Mouse (Mus musculus) forebrain, embryonic 13.5 days (tissue): Measurements from ENCODE around the gene Carmil1. TPM values are rescaled to one million over a fixed set of nuclear protein-coding genes. Genes with fewer than 3 reads are reported as not detected.

Experiments
- ATAC-seq: fragments of 200-750 bp; cut with Nextera tagmentation; 2 replicates; pipeline ENCODE4 v1.8.0; 2017
- H3K27ac ChIP-seq: fragments of 300-500 bp; sonication (generic); 2 replicates; pipeline ENCODE4 v1.5.1; 2015; ENCODE audit warnings: inconsistent platforms, mild to moderate bottlenecking, moderate library complexity
- H3K27me3 ChIP-seq: fragments of 300-500 bp; sonication (generic); 2 replicates; pipeline ENCODE4 v1.6.1; 2015; ENCODE audit warnings: mild to moderate bottlenecking, inconsistent platforms
- H3K36me3 ChIP-seq: fragments of 300-500 bp; sonication (generic); 2 replicates; pipeline ENCODE4 v1.6.1; 2015; ENCODE audit warnings: mild to moderate bottlenecking, inconsistent platforms; ENCODE audit not compliant: poor library complexity, severe bottlenecking
- H3K4me1 ChIP-seq: fragments of 300-500 bp; sonication (generic); 2 replicates; pipeline ENCODE4 v1.6.1; 2015; ENCODE audit warnings: inconsistent platforms
- H3K4me2 ChIP-seq: fragments of 300-500 bp; sonication (generic); 2 replicates; pipeline ENCODE4 v1.6.1; 2015; ENCODE audit warnings: inconsistent platforms, mild to moderate bottlenecking, moderate library complexity
- H3K4me3 ChIP-seq: fragments of 300-500 bp; sonication (generic); 2 replicates; pipeline ENCODE4 v1.5.1; 2015; ENCODE audit warnings: mild to moderate bottlenecking, inconsistent platforms
- H3K9ac ChIP-seq: fragments of 300-500 bp; sonication (generic); 2 replicates; pipeline ENCODE4 v1.6.1; 2015; ENCODE audit warnings: mild to moderate bottlenecking, inconsistent platforms
- H3K9me3 ChIP-seq: fragments of 300-500 bp; sonication (generic); replicated peaks from 2 replicates; pipeline ENCODE4 v1.6.1; 2016; ENCODE audit warnings: inconsistent platforms
- WGBS: fragments of 180-500 bp; shearing (Covaris S2); methylation state at CpG from one replicate; pipeline ENCODE4 v1.1.7; 2015; 5-methylcytosine and 5-hydroxymethylcytosine counted together
- polyA plus RNA-seq: library from polyadenylated mRNA; unstranded; fragments of >200 nt; fragmentation: Nextera tagmentation; extraction: Ambion mirVana; gene quantifications from 2 replicates; pipeline ENCODE4 v1.2.1, GENCODE M21; 2015

The Carmil1 gene
- polyA plus RNA-seq, 1 experiment from 2014 or later = 20.6 TPM

DNA sequence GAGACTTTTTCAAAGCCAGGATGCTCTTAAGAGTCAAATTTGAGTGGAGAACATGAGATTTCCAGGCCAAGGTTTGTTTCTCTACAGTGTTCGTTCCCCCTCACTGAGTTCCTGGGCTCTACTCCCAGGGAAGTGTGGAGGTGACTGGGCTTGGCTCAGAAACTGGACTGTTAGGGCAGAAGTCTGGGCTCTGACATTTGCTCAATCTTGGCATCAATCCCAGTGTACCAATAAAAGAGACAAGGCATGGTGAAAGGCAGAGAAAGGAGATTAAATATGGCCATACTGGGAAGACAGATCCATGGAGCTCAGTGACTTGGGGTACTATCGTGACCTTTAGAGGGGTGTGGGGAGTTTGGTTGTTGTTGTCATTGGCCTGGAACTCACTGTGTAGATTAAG is 6.8 kb upstream of the Carmil1 start:
- H3K36me3 ChIP-seq = no peaks in the 10 kb centered on the region
- no peak overlapping the region for H3K27ac ChIP-seq
- H3K9me3 ChIP-seq = no peaks in the 10 kb centered on the region; the same call in 1 of the 2 replicates
- 92% methylated on average over 2 of the region's 2 CpGs for WGBS
- no peak overlapping the region for H3K4me2 ChIP-seq
- H3K27me3 ChIP-seq = no peaks in the 10 kb centered on the region
- no peak overlapping the region for H3K9ac ChIP-seq
- H3K4me1 ChIP-seq = no peaks in the 10 kb centered on the region
- ATAC-seq = no peak
- no peak overlapping the region for H3K4me3 ChIP-seq

DNA sequence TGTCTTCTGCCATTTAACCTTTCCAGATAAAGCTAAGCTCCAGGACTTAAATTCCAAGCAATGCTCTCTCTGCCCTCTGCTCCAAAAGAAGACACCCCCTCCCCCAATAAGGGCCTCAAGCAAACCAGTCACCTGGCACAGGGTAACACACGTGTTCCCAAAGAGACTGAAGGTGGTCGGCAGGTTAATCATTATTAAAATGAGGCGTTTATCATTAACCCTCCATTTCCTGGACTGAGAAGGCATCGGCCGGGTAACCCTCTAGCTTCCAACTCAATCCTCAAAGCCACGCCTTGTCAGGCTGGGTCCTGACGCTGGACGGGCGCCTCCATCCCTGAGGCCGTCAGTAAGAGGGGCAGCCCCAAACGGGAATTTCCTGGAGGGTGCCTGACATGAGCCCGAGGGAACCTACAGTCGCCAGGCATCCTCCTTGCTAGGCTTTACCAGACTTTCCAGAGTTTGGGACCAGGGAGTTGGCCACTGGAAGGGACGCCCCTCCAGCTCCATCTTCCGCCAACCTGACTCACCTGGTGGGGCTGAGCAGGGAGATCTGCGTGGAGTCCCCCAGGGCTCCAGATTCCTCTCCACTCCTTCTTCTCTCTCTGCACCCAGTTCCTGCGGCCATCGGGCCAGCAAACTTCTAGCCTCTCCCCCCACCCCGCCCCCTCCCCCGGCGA is 695 bp downstream of the Carmil1 start:
- no peak overlapping the region for H3K27ac ChIP-seq
- peak overlapping the region; percentile 72 for H3K4me3 ChIP-seq
- WGBS = under 1% methylated on average over 21 of the region's 21 CpGs
- peaks cover 23% of the 10 kb centered on the region for H3K4me1 ChIP-seq
- ATAC-seq = no peak
- no peaks in the 10 kb centered on the region for H3K27me3 ChIP-seq
- H3K9me3 ChIP-seq = no peaks in the 10 kb centered on the region
- peak overlapping the region; percentile 92 for H3K4me2 ChIP-seq
- H3K9ac ChIP-seq = peak overlapping the region; percentile 84
- no peaks in the 10 kb centered on the region for H3K36me3 ChIP-seq

DNA sequence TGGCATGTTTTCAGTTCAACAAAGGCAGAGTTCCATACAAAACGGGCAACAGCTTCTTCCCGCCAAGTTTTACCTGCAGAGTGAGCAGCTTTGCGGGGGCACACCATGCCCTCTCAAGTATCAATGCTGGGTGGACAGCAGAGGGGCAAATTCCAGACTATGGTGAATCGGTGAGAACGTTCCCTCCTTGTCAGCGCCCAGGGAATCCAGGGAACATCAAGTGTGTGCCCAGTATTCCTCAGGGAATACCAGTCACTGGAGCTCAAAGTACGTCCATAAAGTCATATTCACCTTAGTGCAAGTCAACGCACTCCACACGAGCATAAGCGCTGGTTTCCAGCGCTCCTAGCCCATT is 1.2 kb downstream of the Carmil1 start:
- WGBS = 52% methylated on average over 11 of the region's 11 CpGs
- ATAC-seq = no peak
- H3K9ac ChIP-seq = no peak overlapping the region

DNA sequence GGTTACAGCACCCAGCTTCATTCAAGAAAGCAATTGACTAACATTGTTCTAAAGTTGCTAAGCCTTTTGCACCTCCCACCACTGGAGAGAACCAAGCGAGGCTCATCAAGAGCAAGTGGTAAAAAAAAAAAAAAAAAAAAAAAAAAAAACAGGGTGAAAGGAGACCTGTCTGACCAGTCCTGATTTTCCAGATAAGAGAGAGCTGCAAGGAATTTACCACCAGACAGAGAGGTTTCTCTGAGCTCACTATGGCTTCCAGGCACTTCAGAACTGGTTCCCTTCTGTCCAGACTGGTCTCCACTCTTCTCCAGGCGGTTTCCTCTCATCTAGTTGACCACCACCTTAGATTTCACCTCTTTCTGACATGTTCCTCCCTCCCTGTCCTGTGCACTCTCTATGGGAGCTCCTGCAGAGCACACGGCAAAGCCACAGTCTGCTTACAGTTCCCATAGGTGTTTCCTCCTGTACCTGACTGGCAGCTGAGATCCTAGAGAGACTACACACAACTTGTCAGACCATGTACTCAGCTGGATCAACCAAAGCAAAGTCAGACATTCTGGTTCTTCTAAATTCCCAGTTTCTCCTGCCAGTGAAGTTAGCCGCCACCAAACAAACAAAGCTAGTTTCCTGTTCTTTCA is 7.7 kb downstream of the Carmil1 start:
- 76% methylated on average over 4 of the region's 4 CpGs for WGBS
- Histone ChIP-seq H3K9me3 (no peaks in the 10 kb centered on the region), H3K36me3 (0 out of 2 replicates have a peak, but pooled peaks cover 8% of the 10 kb centered on the region), H3K4me1 (peaks cover 10% of the 10 kb centered on the region), H3K27me3 (no peaks in the 10 kb centered on the region), H3K4me3 (no peak overlapping the region), H3K27ac (no peak overlapping the region), H3K9ac (no peak overlapping the region), H3K4me2 (no peak overlapping the region)
- no peak for ATAC-seq

More for the DNA sequence above, 1.2 kb downstream of the Carmil1 start:
- Histone ChIP-seq H3K9me3 (no peaks in the 10 kb centered on the region), H3K4me1 (peaks cover 23% of the 10 kb centered on the region), H3K27me3 (no peaks in the 10 kb centered on the region), H3K27ac (no peak overlapping the region), H3K4me2 (peak overlapping the region; percentile 92), H3K4me3 (peak overlapping the region; percentile 72), H3K36me3 (no peaks in the 10 kb centered on the region)

DNA sequence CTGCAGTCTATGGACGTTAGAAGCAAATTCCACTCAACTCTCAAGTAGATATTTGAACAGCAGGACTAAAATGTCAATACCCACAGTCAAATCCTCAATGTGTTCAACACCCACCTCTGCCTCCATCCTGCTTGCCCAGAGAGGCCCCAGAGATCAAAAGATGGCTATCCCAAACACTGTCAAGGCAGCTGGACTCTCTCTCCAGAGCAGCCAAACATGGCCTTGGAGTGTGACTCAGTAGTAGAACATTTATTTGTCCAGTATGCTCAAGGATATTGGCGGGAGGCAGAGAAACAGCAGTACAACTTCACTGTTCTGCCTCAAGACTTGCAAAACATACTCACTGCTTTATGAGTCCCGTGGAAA is 11.5 kb downstream of the Carmil1 start:
- Histone ChIP-seq H3K27ac (no peak overlapping the region), H3K4me2 (no peak overlapping the region), H3K9me3 (no peaks in the 10 kb centered on the region), H3K4me1 (peaks cover 10% of the 10 kb centered on the region), H3K9ac (no peak overlapping the region), H3K27me3 (no peaks in the 10 kb centered on the region), H3K4me3 (no peak overlapping the region), H3K36me3 (0 out of 2 replicates have a peak, but pooled peaks cover 8% of the 10 kb centered on the region)
- no peak for ATAC-seq
- WGBS = 75% methylated on average over 3 of the region's 3 CpGs

DNA sequence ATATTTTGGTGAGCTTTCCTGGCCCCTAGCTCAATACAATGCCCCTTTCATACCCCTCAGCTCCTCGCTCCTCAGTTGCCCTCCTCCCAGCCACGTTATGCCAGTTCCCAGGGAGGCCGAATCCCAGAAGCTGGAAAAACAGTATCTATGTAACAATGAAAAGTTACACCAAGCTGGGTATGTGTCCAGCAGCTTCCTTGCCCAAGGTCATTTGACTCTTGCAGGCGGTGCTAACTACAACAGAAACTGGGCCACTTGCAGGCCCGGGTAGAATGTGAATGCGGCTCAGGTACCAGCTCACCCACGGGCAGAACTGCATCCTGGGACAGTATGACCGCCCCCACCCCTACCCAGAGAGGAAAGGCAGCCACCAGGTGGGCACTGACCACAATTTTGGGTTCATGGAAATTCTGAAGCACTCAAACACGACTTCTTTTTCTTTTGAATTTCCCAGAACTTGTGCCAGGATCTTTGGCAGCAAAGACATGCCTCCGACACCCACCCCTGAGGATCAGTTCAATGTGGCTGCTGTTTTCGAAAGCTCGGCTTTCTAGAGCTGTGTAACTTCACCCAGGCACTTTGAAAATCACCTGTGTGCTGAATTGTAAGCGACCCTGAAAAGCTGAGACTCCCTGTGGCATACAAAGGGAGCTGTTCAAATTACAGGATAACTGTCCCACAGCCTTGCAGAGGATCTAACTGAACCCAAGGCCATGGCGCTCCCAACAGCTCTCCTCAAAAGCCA is 12.1 kb downstream of the Carmil1 start:
- Histone ChIP-seq H3K9me3 (no peaks in the 10 kb centered on the region), H3K36me3 (0 out of 2 replicates have a peak, but pooled peaks cover 8% of the 10 kb centered on the region)
- 61% methylated on average over 14 of the region's 14 CpGs for WGBS

DNA sequence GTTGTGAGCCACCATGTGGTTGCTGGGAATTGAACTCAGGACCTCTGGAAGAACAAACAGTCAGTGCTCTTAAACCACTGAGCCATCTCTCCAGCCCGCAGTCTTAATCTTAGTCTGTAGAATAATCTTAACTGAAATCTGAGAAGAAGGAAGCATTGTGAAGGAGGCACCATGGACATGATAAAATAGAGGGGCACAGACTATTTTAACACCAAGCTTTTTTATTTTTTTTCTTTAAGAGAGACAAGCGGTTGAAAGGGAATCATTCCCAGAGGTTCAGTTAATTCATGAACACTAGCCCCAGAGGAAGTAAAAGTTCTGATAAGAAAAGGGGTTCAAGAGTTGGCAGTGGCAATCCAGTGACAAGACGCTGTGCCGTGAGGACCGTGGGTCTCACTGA is 15.8 kb downstream of the Carmil1 start:
- H3K4me2 ChIP-seq = no peak overlapping the region
- WGBS = 92% methylated on average over 5 of the region's 5 CpGs
- H3K36me3 ChIP-seq = no peaks in the 10 kb centered on the region
- no peak for ATAC-seq
- H3K27ac ChIP-seq = no peak overlapping the region
- no peak overlapping the region for H3K4me3 ChIP-seq
- H3K27me3 ChIP-seq = no peaks in the 10 kb centered on the region
- H3K9ac ChIP-seq = no peak overlapping the region
- H3K4me1 ChIP-seq = peaks cover 10% of the 10 kb centered on the region
- no peaks in the 10 kb centered on the region for H3K9me3 ChIP-seq

More for the DNA sequence above, 12.1 kb downstream of the Carmil1 start:
- H3K4me3 ChIP-seq = no peak overlapping the region
- H3K27me3 ChIP-seq = no peaks in the 10 kb centered on the region
- no peak overlapping the region for H3K27ac ChIP-seq
- ATAC-seq = no peak
- H3K4me1 ChIP-seq = peaks cover 10% of the 10 kb centered on the region
- no peak overlapping the region for H3K4me2 ChIP-seq
- H3K9ac ChIP-seq = no peak overlapping the region

DNA sequence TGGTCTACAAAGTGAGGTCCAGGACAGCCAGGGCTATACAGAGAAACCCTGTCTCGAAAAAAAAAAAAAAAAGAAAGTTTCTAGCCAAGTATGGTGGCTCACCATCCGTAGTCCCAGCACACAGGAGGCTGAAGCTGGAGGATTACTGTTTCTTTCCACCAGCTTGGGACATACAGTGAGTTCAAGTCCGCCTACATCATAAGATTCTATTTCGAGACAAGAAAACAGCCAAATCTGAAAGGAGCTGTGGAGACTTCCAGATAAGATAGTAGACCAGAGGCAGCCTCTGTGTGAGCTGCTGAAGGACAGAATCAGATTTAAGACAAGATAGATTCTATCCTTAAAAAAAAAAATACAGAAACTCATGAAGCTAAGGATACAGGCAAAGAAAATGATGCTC is 17.0 kb downstream of the Carmil1 start:
- no peak for ATAC-seq
- Histone ChIP-seq H3K27me3 (no peaks in the 10 kb centered on the region), H3K4me1 (peaks cover 5% of the 10 kb centered on the region), H3K27ac (no peak overlapping the region), H3K4me2 (no peak overlapping the region), H3K9me3 (no peaks in the 10 kb centered on the region), H3K36me3 (no peaks in the 10 kb centered on the region), H3K9ac (no peak overlapping the region), H3K4me3 (no peak overlapping the region)
- WGBS = 87% methylated on average over 4 of the region's 4 CpGs

DNA sequence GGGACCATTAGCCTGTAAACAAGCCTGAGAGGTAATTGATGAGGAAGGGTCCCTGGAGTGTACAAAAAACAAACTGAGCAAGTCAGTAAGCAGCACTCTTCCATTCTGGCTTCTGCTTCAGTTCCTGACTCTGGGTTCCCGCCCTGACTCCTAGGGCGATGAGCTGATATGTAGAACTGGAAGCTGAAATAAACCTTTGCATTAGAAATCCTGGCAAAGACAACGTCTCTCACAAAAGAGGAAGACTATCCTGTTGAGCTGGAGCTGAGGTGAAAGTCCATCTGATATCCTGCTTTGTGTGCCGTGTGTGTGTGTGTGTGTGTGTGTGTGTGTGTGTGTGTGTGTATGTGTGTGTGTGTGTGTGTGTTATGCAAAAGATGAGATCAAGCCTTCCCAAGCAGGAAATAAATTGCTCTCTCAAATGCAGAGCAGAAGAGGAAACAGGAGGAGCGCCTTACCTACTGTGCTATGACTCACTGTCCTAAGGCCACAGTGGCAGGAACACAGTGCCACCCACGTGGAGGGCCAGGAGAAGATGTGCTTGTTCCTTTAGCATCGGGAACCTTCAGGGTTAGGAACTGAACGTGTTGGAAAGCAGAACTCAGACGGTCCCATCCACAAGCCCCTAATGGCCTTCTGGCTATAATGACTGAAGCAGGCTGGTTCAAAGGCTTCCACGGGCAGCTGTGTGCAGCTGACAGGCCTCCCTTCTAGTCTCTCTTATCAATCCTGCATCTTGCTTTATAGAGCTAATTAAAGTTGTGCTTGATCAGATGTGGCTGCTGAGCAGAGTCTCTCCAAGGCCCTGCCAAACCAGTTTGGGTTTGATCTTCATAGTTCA is 19.6 kb downstream of the Carmil1 start:
- H3K4me3 ChIP-seq = no peak overlapping the region
- no peaks in the 10 kb centered on the region for H3K4me1 ChIP-seq
- H3K4me2 ChIP-seq = no peak overlapping the region
- 83% methylated on average over 10 of the region's 10 CpGs for WGBS
- no peaks in the 10 kb centered on the region for H3K9me3 ChIP-seq
- no peak overlapping the region for H3K27ac ChIP-seq
- no peak overlapping the region for H3K9ac ChIP-seq
- ATAC-seq = no peak
- no peaks in the 10 kb centered on the region for H3K27me3 ChIP-seq
- no peaks in the 10 kb centered on the region for H3K36me3 ChIP-seq

DNA sequence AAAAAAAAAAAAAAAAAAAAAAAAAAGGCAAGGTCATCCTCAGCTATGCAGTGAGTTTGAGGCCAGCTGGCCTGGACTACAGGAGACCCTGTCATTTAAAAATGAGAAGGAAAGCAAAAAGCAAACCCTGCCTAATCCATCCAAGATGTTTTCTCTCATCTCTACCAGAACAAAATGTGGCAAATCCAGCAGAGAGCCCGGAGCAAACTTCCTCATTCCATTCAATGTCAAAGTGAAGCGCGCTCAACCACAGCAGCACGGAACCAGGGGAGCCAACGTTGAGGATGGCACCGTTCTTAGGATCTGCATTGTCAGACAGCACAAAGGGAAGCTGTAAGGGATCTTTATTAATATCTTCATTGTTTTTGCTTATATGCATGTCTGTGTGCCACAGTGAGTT is 22.8 kb downstream of the Carmil1 start:
- no peaks in the 10 kb centered on the region for H3K27me3 ChIP-seq
- H3K9ac ChIP-seq = no peak overlapping the region
- no peak overlapping the region for H3K4me3 ChIP-seq
- no peak overlapping the region for H3K4me2 ChIP-seq
- H3K9me3 ChIP-seq = no peaks in the 10 kb centered on the region
- no peaks in the 10 kb centered on the region for H3K36me3 ChIP-seq
- no peaks in the 10 kb centered on the region for H3K4me1 ChIP-seq
- no peak for ATAC-seq
- 89% methylated on average over 6 of the region's 6 CpGs for WGBS
- no peak overlapping the region for H3K27ac ChIP-seq

DNA sequence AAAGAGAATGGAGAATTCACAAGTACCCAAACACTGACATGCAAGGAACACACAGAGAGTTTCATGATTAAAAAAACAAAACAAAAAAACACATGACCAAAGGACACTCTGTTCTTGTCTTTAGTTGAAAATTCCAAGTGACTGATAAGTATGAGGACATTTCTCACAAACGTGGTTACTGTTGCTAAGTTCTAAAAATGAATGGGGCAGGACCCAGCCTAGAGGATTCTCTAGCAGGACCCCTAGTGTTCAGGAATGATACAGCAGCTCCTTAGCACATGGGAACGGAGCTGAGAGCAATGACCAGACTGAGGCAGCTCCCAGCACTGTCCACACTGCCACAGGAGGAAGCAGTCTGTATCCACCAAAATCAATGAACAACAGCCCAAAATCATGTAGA is 26.6 kb downstream of the Carmil1 start:
- no peaks in the 10 kb centered on the region for H3K36me3 ChIP-seq
- no peak overlapping the region for H3K4me3 ChIP-seq
- no peak overlapping the region for H3K27ac ChIP-seq
- no peak overlapping the region for H3K9ac ChIP-seq
- H3K4me2 ChIP-seq = no peak overlapping the region
- H3K9me3 ChIP-seq = no peaks in the 10 kb centered on the region
- no peaks in the 10 kb centered on the region for H3K27me3 ChIP-seq
- H3K4me1 ChIP-seq = no peaks in the 10 kb centered on the region
- ATAC-seq = peak; percentile 51
- WGBS = 23% methylated on average over 2 of the region's 2 CpGs

DNA sequence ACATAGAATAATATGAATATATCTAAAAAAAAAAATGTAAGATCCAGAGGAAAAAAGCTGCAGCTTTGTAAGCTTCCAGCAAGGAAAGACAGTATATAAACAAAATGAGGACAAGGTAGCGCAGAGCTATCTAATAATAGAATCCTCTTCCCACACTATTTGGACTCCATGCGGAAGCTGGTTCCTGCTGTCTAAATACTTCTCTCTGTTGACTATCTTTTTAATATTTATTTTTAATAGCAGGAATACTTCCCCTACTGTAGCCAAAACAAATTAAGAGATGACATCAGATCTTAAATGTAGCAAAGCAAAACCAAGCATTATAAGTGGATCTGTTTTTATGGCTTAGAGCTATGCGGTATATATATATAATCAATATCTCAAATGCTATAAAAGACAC is 27.0 kb downstream of the Carmil1 start:
- Histone ChIP-seq H3K4me1 (no peaks in the 10 kb centered on the region), H3K27ac (no peak overlapping the region), H3K27me3 (no peaks in the 10 kb centered on the region), H3K36me3 (no peaks in the 10 kb centered on the region), H3K4me3 (no peak overlapping the region), H3K9me3 (no peaks in the 10 kb centered on the region), H3K9ac (no peak overlapping the region), H3K4me2 (no peak overlapping the region)
- WGBS = 92% methylated on average over 3 of the region's 3 CpGs
- ATAC-seq = no peak
